Mouse (Mus musculus) kidney, postnatal 25 days (tissue): ENCODE data around the gene Slc1a5.

Experiments used
- DNase-seq, 2 experiments: peaks; one replicate each; pipeline ENCODE4 v3.0.0; 2021; ENCODE audit warnings: mixed read lengths in 2 of 2

Gene Slc1a5

GRCm38 (mm10) chr7:16783224-16783688 lies 2.1 kb downstream of the Slc1a5 start:
- DNase-seq = no peak

- peak; percentile 87 to 93 for DNase-seq
Observed at GRCm38 (mm10) chr7:16783758-16784415, 2.7 kb downstream of the Slc1a5 start.

GRCm38 (mm10) chr7:16784498-16784976 lies 3.4 kb downstream of the Slc1a5 start:
- DNase-seq = peak; percentile 70 to 87

- no peak for DNase-seq
Observed at GRCm38 (mm10) chr7:16785541-16786083, 4.5 kb downstream of the Slc1a5 start.

- DNase-seq = no peak
Observed at GRCm38 (mm10) chr7:16792316-16792715, 11.2 kb downstream of the Slc1a5 start.

GRCm38 (mm10) chr7:16793010-16793725 lies 12.0 kb downstream of the Slc1a5 start:
- DNase-seq = no peak

GRCm38 (mm10) chr7:16794886-16795285 lies 13.7 kb downstream of the Slc1a5 start:
- no peak for DNase-seq

- DNase-seq = no peak
Observed at GRCm38 (mm10) chr7:16804409-16805028, 23.4 kb downstream of the Slc1a5 start.

- peak in 1 of 2 experiments; percentile 42 for DNase-seq
Observed at GRCm38 (mm10) chr7:16807936-16808335, 26.8 kb downstream of the Slc1a5 start.

- DNase-seq = no peak
Observed at GRCm38 (mm10) chr7:16808647-16809046, 27.5 kb downstream of the Slc1a5 start.

GRCm38 (mm10) chr7:16809739-16810138 lies 28.6 kb downstream of the Slc1a5 start:
- DNase-seq = peak; percentile 68 to 82

- DNase-seq = no peak
Observed at GRCm38 (mm10) chr7:16810399-16810919, 29.3 kb downstream of the Slc1a5 start.

GRCm38 (mm10) chr7:16810920-16811648 lies 29.9 kb downstream of the Slc1a5 start:
- no peak for DNase-seq

- no peak for DNase-seq
Observed at GRCm38 (mm10) chr7:16811649-16812070, 30.5 kb downstream of the Slc1a5 start.

- DNase-seq = no peak
Observed at GRCm38 (mm10) chr7:16812505-16812904, 31.4 kb downstream of the Slc1a5 start.

- DNase-seq = no peak
Observed at GRCm38 (mm10) chr7:16815351-16815941, 34.3 kb downstream of the Slc1a5 start, which contains the start of gene Strn4. Strn4 (plus strand) TSS chr7:16815889.

GRCm38 (mm10) chr7:16816078-16816474 lies 34.9 kb downstream of the Slc1a5 start:
- peak; percentile 79 to 92 for DNase-seq

- peak; percentile 61 to 71 for DNase-seq
Observed at GRCm38 (mm10) chr7:16816475-16817122, 35.5 kb downstream of the Slc1a5 start, which contains the start of gene Fkrp. Fkrp (minus strand) TSS chr7:16816732.

GRCm38 (mm10) chr7:16817693-16818092 lies 36.6 kb downstream of the Slc1a5 start:
- no peak for DNase-seq

GRCm38 (mm10) chr7:16819794-16820193 lies 38.7 kb downstream of the Slc1a5 start:
- DNase-seq = no peak

GRCm38 (mm10) chr7:16820271-16820763 lies 39.2 kb downstream of the Slc1a5 start:
- DNase-seq = no peak
